Mouse (Mus musculus): ENCODE measurements around the gene Kcnh5. TPM values are rescaled to one million over a fixed set of nuclear protein-coding genes. Genes with fewer than 3 reads are reported as not detected.

Gene Kcnh5
- total and polyA plus RNA-seq, 3 experiments, result not detected

- Histone ChIP-seq H3K36me3 (ENCODE audit: control insufficient read depth in 1 of 2, insufficient read depth in 2 of 2, low read length in 2 of 2) (no peaks in the 10 kb centered on the region), H3K9me3 (replicated peaks; ENCODE audit: insufficient read depth, low read length) (no peaks in the 10 kb centered on the region), H3K27me3 (ENCODE audit: control insufficient read depth in 1 of 2, insufficient read depth in 2 of 2, low read length in 2 of 2) (no peaks in the 10 kb centered on the region), H3K27ac (ENCODE audit: control insufficient read depth, low read depth, low read length) (no peak overlapping the region), H3K9ac (ENCODE audit: control insufficient read depth, low read depth, low read length, poor library complexity, severe bottlenecking) (no peak overlapping the region), H3K4me3 (ENCODE audit: control insufficient read depth in 1 of 2, insufficient read depth in 1 of 2, low read depth in 2 of 2, low read length in 2 of 2) (no peak overlapping the region), H3K79me2 (ENCODE audit: control insufficient read depth, insufficient read depth, low read length, poor library complexity) (no peaks in the 10 kb centered on the region), H3K4me1 (ENCODE audit: control insufficient read depth in 1 of 2, insufficient read depth in 2 of 2, low read length in 2 of 2) (no peaks in the 10 kb centered on the region)
- no peak for DNase-seq (ENCODE audit: low read depth, low spot score)
- TF ChIP-seq HCFC1 (IDR thresholded peaks at IDR 0.05; ENCODE audit: low read depth, low read length) (no peak), MYB (IDR thresholded peaks at IDR 0.05; ENCODE audit: low read depth, low read length) (no peak), CHD1 (IDR thresholded peaks at IDR 0.05; ENCODE audit: low read depth, low read length) (no peak), E2F4 (IDR thresholded peaks at IDR 0.05; ENCODE audit: borderline replicate concordance, low read depth, low read length) (no peak), TBP (IDR thresholded peaks at IDR 0.05; ENCODE audit: low read depth, low read length) (no peak), GATA1 (IDR thresholded peaks at IDR 0.05; ENCODE audit: low read depth, low read length) (no peak)
Observed at GRCm38 (mm10) chr12:75090957-75091356, 86.2 kb downstream of the Kcnh5 start.

- TF ChIP-seq USF1 (IDR thresholded peaks at IDR 0.05; ENCODE audit: low read depth, low read length), result no peak
- no peak for TF ChIP-seq NELFE (IDR thresholded peaks at IDR 0.05; ENCODE audit: low read depth, low read length)
- TF ChIP-seq POLR2AphosphoS2 (IDR thresholded peaks at IDR 0.05; ENCODE audit: low read length), result no peak
- no peak for TF ChIP-seq ZNF384 (IDR thresholded peaks at IDR 0.05; ENCODE audit: low read depth, low read length)
- no peak for TF ChIP-seq BHLHE40 (IDR thresholded peaks at IDR 0.05; ENCODE audit: borderline replicate concordance, low read depth, low read length)
- no peak for TF ChIP-seq POLR2AphosphoS5 (IDR thresholded peaks at IDR 0.05; ENCODE audit: borderline replicate concordance, low read depth, low read length)
- no peak for TF ChIP-seq MAFK (IDR thresholded peaks at IDR 0.05; ENCODE audit: borderline replicate concordance, low read depth, low read length)
- no peak for TF ChIP-seq RAD21 (IDR thresholded peaks at IDR 0.05; ENCODE audit: low read depth, low read length)
- no peak for TF ChIP-seq MYB (IDR thresholded peaks at IDR 0.05; ENCODE audit: low read depth, low read length)
- no peak for TF ChIP-seq POLR2A (IDR thresholded peaks at IDR 0.05; ENCODE audit: control insufficient read depth in 1 of 2, insufficient read depth in 1 of 2, low read depth in 1 of 2, low read length in 2 of 2, poor library complexity in 1 of 2)
- TF ChIP-seq KAT2A (conservative IDR thresholded peaks at IDR 0.05; ENCODE audit: low read depth, low read length), result no peak
- no peak for TF ChIP-seq UBTF (IDR thresholded peaks at IDR 0.05; ENCODE audit: borderline replicate concordance, insufficient read depth, low read depth, low read length)
Observed at GRCm38 (mm10) chr12:75077175-75077574, 100.0 kb downstream of the Kcnh5 start.

More at GRCm38 (mm10) chr12:75077175-75077574, 100.0 kb downstream of the Kcnh5 start:
- DNase-seq (ENCODE audit: low read depth, low spot score), result no peak
- H3K4me3 ChIP-seq (ENCODE audit: control insufficient read depth in 1 of 2, insufficient read depth in 1 of 2, low read depth in 2 of 2, low read length in 2 of 2), result no peak overlapping the region
- H3K4me1 ChIP-seq (ENCODE audit: control insufficient read depth in 1 of 2, insufficient read depth in 2 of 2, low read length in 2 of 2), result no peaks in the 10 kb centered on the region
- H3K9ac ChIP-seq (ENCODE audit: control insufficient read depth, low read depth, low read length, poor library complexity, severe bottlenecking), result no peak overlapping the region
- no peaks in the 10 kb centered on the region for H3K27me3 ChIP-seq (ENCODE audit: control insufficient read depth in 1 of 2, insufficient read depth in 2 of 2, low read length in 2 of 2)
- no peaks in the 10 kb centered on the region for H3K79me2 ChIP-seq (ENCODE audit: control insufficient read depth, insufficient read depth, low read length, poor library complexity)
- H3K9me3 ChIP-seq (replicated peaks; ENCODE audit: insufficient read depth, low read length), result no peaks in the 10 kb centered on the region
- H3K36me3 ChIP-seq (ENCODE audit: control insufficient read depth in 1 of 2, insufficient read depth in 2 of 2, low read length in 2 of 2), result no peaks in the 10 kb centered on the region
- no peak overlapping the region for H3K27ac ChIP-seq (ENCODE audit: control insufficient read depth, low read depth, low read length)

Measured in MEL (cell line).